Mouse (Mus musculus) liver, adult 2 months (tissue): ENCODE measurements at regions not wholly inside any gene's neighbourhood (a gene's known extent, or its start where the extent isn't known, plus 50 kb on each side); places are given as distances from the start of the nearest gene placed in this dataset.

ENCODE experiments used
- CTCF ChIP-seq: fragments of 200-500 bp; IDR thresholded peaks from 2 replicates; pipeline ENCODE4 v1.5.1; 2011; ENCODE audit warnings: low read depth, low read length, control low read depth
- POLR2A ChIP-seq: fragments of 200-500 bp; IDR thresholded peaks from 2 replicates; pipeline ENCODE4 v1.6.1; 2011; ENCODE audit warnings: low read length, control low read depth; ENCODE audit not compliant: insufficient read depth; ENCODE audit errors: extremely low read depth

DNA sequence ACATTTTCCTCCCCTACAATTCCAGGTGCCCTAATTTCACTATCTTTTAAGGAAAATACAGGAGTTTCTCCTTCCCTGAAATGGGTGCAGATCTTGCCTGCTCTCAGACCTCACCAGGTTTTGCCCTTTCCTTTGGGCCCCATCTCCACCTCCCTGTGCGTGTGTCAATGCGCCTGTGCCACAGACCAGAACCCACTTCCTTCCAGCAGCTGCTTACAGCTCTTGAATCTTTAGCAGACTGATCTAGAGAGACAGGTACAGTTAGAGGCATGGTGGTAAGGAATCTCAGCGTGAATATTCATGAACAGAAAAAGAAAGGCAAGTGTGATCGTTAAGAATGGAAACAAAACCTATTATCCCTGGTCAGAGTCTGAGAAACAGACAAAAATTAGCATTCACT is 80.3 kb upstream of the Nr4a3 start:
- TF ChIP-seq CTCF (no peak), POLR2A (no peak)
